Mouse (Mus musculus) heart, adult 2 months (tissue): ENCODE measurements at regions not wholly inside any gene's neighbourhood (a gene's known extent, or its start where the extent isn't known, plus 50 kb on each side); places are given as distances from the start of the nearest gene placed in this dataset.

Experiments
- DNase-seq, 2 experiments: peaks; one replicate each; pipeline ENCODE4 v3.0.0; 2021
- H3K27ac ChIP-seq: fragments of 200-600 bp; 2 replicates; pipeline ENCODE4 v1.8.1; 2022
- H3K27me3 ChIP-seq: fragments of 200-500 bp; 2 replicates; pipeline ENCODE4 v1.6.1; 2012; ENCODE audit warnings: mild to moderate bottlenecking, low read length, inconsistent platforms, mixed read lengths; ENCODE audit not compliant: control insufficient read depth, insufficient read depth
- H3K36me3 ChIP-seq: fragments of 200-500 bp; 2 replicates; pipeline ENCODE4 v1.6.1; 2012; ENCODE audit warnings: low read length, inconsistent platforms; ENCODE audit not compliant: control insufficient read depth, insufficient read depth
- H3K4me1 ChIP-seq: fragments of 200-500 bp; 2 replicates; pipeline ENCODE4 v1.6.1; 2011; ENCODE audit warnings: low read length; ENCODE audit not compliant: control insufficient read depth, insufficient read depth
- H3K4me3 ChIP-seq: fragments of 200-600 bp; 2 replicates; pipeline ENCODE4 v1.8.1; 2022
- H3K79me2 ChIP-seq: fragments of 200-500 bp; replicated peaks from 2 replicates; pipeline ENCODE4 v1.6.1; 2012; ENCODE audit warnings: mild to moderate bottlenecking, inconsistent platforms, low read length, moderate library complexity, mixed read lengths; ENCODE audit not compliant: control insufficient read depth, insufficient read depth
- H3K9ac ChIP-seq: fragments of 200-500 bp; 2 replicates; pipeline ENCODE4 v1.6.1; 2012; ENCODE audit warnings: low read depth, mild to moderate bottlenecking, control low read depth, inconsistent platforms, low read length, mixed read lengths
- CTCF ChIP-seq: fragments of 200-600 bp; IDR thresholded peaks from 2 replicates; pipeline ENCODE4 v1.8.1; 2022; ENCODE audit warnings: antibody characterized with exemption, mild to moderate bottlenecking, moderate library complexity
- EP300 ChIP-seq: fragments of 200-500 bp; IDR thresholded peaks from 2 replicates; pipeline ENCODE4 v1.6.1; 2011; ENCODE audit warnings: low read depth, low read length, control low read depth; ENCODE audit not compliant: insufficient read depth
- POLR2A ChIP-seq: fragments of 200-500 bp; IDR thresholded peaks from 2 replicates; pipeline ENCODE4 v1.6.1; 2011; ENCODE audit warnings: mild to moderate bottlenecking, low read depth, low read length, control low read depth; ENCODE audit not compliant: insufficient read depth
- WGBS: fragments of 180-500 bp; shearing (Covaris S2); methylation state at CpG from one replicate; pipeline ENCODE4 v1.1.7; 2018; 5-methylcytosine and 5-hydroxymethylcytosine counted together
- intact Hi-C: fragments of 180-260 bp; cut with DNase I; formaldehyde crosslinking; loops from one replicate; pipeline ENCODE4 v1.15.1; 2025

DNA sequence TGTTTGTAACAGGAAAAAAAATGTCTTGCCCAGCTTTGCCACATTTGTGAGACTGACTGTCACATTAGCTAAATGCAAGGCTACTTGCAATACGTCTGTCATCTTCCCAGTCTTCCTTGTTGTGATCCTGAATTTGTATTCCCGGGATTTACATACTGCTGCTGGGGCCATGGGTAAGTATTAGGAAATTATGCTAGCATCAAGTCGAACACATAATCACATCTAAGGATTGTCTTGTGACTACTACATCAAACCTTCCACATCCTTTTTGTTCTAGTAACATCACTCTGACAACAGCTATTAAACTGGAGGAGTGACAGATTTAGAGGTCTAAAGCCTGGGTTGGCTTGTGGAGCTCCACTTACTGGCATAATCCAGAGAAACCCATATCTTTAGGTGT lies 164.2 kb upstream of the Cwc22 start:
- Histone ChIP-seq H3K27me3 (no peaks in the 10 kb centered on the region), H3K27ac (no peak overlapping the region), H3K4me1 (no peaks in the 10 kb centered on the region), H3K36me3 (no peaks in the 10 kb centered on the region), H3K9ac (no peak overlapping the region), H3K79me2 (no peaks in the 10 kb centered on the region), H3K4me3 (no peak overlapping the region)
- WGBS: 72% methylated on average over 3 of the region's 3 CpGs
- TF ChIP-seq POLR2A: no peak
- TF ChIP-seq EP300: no peak
- DNase-seq: no peak
- intact Hi-C loops: no loop called here

DNA sequence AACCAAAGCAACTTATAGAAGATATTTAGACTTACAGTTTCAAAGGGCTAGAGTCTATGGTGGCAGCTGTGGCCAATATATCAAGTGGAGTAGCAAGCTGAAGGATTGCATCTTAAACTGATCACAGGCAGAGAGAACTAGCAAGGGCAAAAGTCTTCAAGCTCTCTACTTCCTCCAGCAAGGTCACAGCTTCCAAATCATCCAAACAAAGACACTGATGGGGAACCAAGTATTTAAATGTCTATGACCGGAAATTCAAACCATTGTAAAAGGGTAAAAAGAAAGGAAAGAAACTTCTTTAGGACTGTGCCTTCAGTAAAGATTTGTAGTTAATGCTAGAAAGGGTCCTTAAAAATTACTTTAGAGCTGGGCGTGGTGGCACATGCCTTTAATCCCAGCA lies 149.4 kb upstream of the Cwc22 start:
- Histone ChIP-seq H3K4me1 (no peaks in the 10 kb centered on the region), H3K4me3 (no peak overlapping the region), H3K36me3 (no peaks in the 10 kb centered on the region), H3K9ac (no peak overlapping the region), H3K27me3 (no peaks in the 10 kb centered on the region), H3K79me2 (no peaks in the 10 kb centered on the region), H3K27ac (no peak overlapping the region)
- WGBS: 88% methylated on average over 2 of the region's 2 CpGs
- DNase-seq: no peak
- TF ChIP-seq CTCF (no peak), EP300 (no peak), POLR2A (no peak)
- intact Hi-C loops: no loop called here

- Histone ChIP-seq H3K36me3 (no peaks in the 10 kb centered on the region), H3K27me3 (no peaks in the 10 kb centered on the region), H3K79me2 (no peaks in the 10 kb centered on the region), H3K27ac (no peak overlapping the region), H3K9ac (no peak overlapping the region), H3K4me3 (no peak overlapping the region), H3K4me1 (no peaks in the 10 kb centered on the region)
- TF ChIP-seq CTCF (no peak), EP300 (no peak), POLR2A (no peak)
- intact Hi-C loops: no loop called here
- DNase-seq: no peak
Measured at GRCm38 (mm10) chr2:78094921-78095320, 148.7 kb upstream of the Cwc22 start.

DNA sequence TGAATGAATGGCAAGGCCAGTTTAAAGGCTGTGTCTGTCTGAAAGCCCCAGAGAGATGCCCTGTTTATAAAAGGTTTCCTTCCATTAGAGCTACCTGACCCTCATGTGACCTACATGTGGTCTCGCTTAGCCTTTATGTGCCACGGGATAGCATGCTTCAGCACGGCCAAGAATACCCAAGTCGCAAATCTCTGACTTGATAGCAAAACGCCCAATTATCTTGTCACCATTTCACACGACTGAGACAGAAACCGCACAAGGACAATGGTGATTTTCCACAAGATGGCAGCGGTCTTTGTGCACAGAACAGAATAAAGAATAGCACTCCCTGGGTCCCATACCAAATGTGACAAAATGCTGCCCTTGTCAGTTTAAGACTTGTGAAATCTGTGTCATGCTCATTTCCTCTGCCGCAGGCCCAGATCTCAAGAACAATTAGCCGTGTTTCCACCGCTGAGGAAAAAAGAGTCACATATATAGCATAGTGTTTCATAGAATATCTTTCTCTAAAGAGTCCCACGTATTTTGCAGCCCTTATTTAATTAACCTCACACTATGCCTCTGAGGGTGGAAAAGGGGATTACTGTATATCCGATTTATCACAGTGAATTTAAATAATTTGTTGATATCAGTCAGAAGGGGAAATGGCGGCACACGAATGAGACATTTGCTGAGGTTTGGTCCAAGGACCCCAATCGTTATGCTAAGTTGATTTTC lies 118.3 kb upstream of the Cwc22 start:
- no peak overlapping the region for H3K27ac ChIP-seq
- H3K4me1 ChIP-seq: no peaks in the 10 kb centered on the region
- no peaks in the 10 kb centered on the region for H3K36me3 ChIP-seq
- no peaks in the 10 kb centered on the region for H3K79me2 ChIP-seq
- DNase-seq: no peak
- intact Hi-C loops: no loop called here
- no peaks in the 10 kb centered on the region for H3K27me3 ChIP-seq
- H3K4me3 ChIP-seq: no peak overlapping the region
- TF ChIP-seq CTCF: no peak
- TF ChIP-seq EP300: no peak
- no peak for TF ChIP-seq POLR2A
- WGBS: 75% methylated on average over 16 of the region's 16 CpGs
- no peak overlapping the region for H3K9ac ChIP-seq

GRCm38 (mm10) chr2:78059801-78060416 lies 113.7 kb upstream of the Cwc22 start:
- no peak overlapping the region for H3K4me3 ChIP-seq
- no peak for DNase-seq
- intact Hi-C loops: no loop called here

DNA sequence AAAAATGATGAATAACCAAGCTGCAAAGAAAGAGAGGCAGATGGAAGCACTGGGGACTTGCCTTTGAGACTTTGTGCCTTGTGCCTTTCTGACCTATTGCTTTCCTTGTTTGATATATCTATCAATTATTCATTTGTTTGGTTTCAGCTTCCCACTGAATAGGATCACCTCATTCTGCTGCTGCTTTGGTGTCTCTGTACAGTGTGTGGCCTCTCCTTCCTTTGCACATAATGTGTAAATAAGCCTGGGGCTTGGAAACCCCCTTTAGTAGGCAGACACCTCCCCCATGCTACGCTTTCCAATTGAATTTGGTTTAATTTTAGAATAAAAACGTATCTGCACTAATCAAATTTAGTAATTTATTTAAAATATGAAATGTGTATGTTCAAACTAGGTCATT lies 112.8 kb upstream of the Cwc22 start:
- intact Hi-C loops: no loop called here

More at GRCm38 (mm10) chr2:78059801-78060416, 113.7 kb upstream of the Cwc22 start:
- H3K4me1 ChIP-seq: no peaks in the 10 kb centered on the region
- H3K27me3 ChIP-seq: no peaks in the 10 kb centered on the region
- no peaks in the 10 kb centered on the region for H3K36me3 ChIP-seq
- 37% methylated on average over 10 of the region's 10 CpGs for WGBS
- no peak for TF ChIP-seq POLR2A
- no peak for TF ChIP-seq CTCF
- no peak for TF ChIP-seq EP300
- no peak overlapping the region for H3K27ac ChIP-seq
- H3K79me2 ChIP-seq: no peaks in the 10 kb centered on the region
- H3K9ac ChIP-seq: no peak overlapping the region

More for the DNA sequence above, 112.8 kb upstream of the Cwc22 start:
- Histone ChIP-seq H3K4me1 (no peaks in the 10 kb centered on the region), H3K79me2 (no peaks in the 10 kb centered on the region), H3K27me3 (no peaks in the 10 kb centered on the region), H3K27ac (no peak overlapping the region), H3K9ac (no peak overlapping the region), H3K36me3 (no peaks in the 10 kb centered on the region), H3K4me3 (no peak overlapping the region)
- 84% methylated on average over 2 of the region's 2 CpGs for WGBS
- no peak for DNase-seq
- no peak for TF ChIP-seq CTCF
- TF ChIP-seq EP300: no peak
